ENCODE assay signal across 9 mouse cellular contexts in genomic region chr19:60608766-60609165, GRCm38 (mm10). TPM values are rescaled to one million over a fixed set of nuclear protein-coding genes. Genes with fewer than 3 reads are reported as not detected.
DNase-seq lines count a peak whose midpoint lies in the region; ATAC-seq lines count a peak whose summit lies in the region.
"Had no signal": no experiment of that assay in that cellular context is flagged by ENCODE, and none has a peak within 500 bp of the region (broad histone marks: within the 10 kb centered on the region; RNA-seq: fewer than 3 reads in every experiment).

No protein-coding gene starts in this region.

- H3K36me3 ChIP-seq in liver, embryonic 13.5 days: no peaks in the 10 kb centered on the region
- H3K36me3 ChIP-seq in forebrain, embryonic 14.5 days (ENCODE audit: control insufficient read depth, insufficient read depth, low read length): no peaks in the 10 kb centered on the region
- H3K36me3 ChIP-seq: limb, embryonic 12.5 days had no signal

- no peaks in the 10 kb centered on the region for H3K9me3 ChIP-seq in liver, embryonic 13.5 days (replicated peaks)
- H3K9me3 ChIP-seq in forebrain, embryonic 14.5 days (replicated peaks; ENCODE audit: control insufficient read depth, low read length): no peaks in the 10 kb centered on the region
- H3K9me3 ChIP-seq: limb, embryonic 12.5 days had no signal

- H3K27ac ChIP-seq in liver, embryonic 13.5 days: no peak overlapping the region
- H3K27ac ChIP-seq in forebrain, embryonic 14.5 days (ENCODE audit: low read depth, low read length): no peak overlapping the region
- H3K27ac ChIP-seq: limb, embryonic 12.5 days had no signal

- H3K9ac ChIP-seq in liver, embryonic 13.5 days: no peak overlapping the region
- no peak overlapping the region for H3K9ac ChIP-seq in forebrain, embryonic 14.5 days (ENCODE audit: low read length)
- H3K9ac ChIP-seq: limb, embryonic 12.5 days had no signal

- peak; percentile 21 for DNase-seq in gastrocnemius, postnatal 10 days
- no peak for DNase-seq in gastrocnemius, adult 8-10 months (ENCODE audit: low spot score in 2 of 2)
- peak; percentile 16 for DNase-seq in urinary bladder, postnatal 14 days (ENCODE audit: low spot score)
- no peak for DNase-seq in urinary bladder, postnatal 4 days (ENCODE audit: low spot score in 2 of 2)
- peak; percentile 15 for DNase-seq in embryo, embryonic 10.5 days (ENCODE audit: low spot score)
- DNase-seq in liver, embryonic 13.5 days: peak; percentile 26
- DNase-seq in thymus, postnatal 14 days: peak; percentile 40
- no peak for DNase-seq in forebrain, embryonic 14.5 days (ENCODE audit: low spot score)

- H3K4me3 ChIP-seq in liver, embryonic 13.5 days (replicated peaks): no peak overlapping the region
- no peak overlapping the region for H3K4me3 ChIP-seq in forebrain, embryonic 14.5 days (ENCODE audit: low read depth, low read length)
- H3K4me3 ChIP-seq: limb, embryonic 12.5 days had no signal

- no peaks in the 10 kb centered on the region for H3K4me1 ChIP-seq in liver, embryonic 13.5 days (replicated peaks)
- H3K4me1 ChIP-seq in forebrain, embryonic 14.5 days (ENCODE audit: control insufficient read depth, insufficient read depth, low read length): no peaks in the 10 kb centered on the region; the same call in 1 of the 2 replicates
- H3K4me1 ChIP-seq: limb, embryonic 12.5 days had no signal

- no peaks in the 10 kb centered on the region for H3K27me3 ChIP-seq in liver, embryonic 13.5 days
- no peaks in the 10 kb centered on the region for H3K27me3 ChIP-seq in forebrain, embryonic 14.5 days (replicated peaks; ENCODE audit: control insufficient read depth, insufficient read depth, low read length)
- H3K27me3 ChIP-seq: limb, embryonic 12.5 days had no signal

- 0 out of 2 replicates have a peak, but pooled peaks have one; percentile 31 for ATAC-seq in liver, embryonic 13.5 days (ENCODE audit: low read depth)
- ATAC-seq in forebrain, embryonic 14.5 days: no peak

- WGBS in liver, embryonic 13.5 days (ENCODE audit: insufficient replicate concordance): 19% methylated on average over 5 of the region's 5 CpGs
- WGBS in forebrain, embryonic 14.5 days: 40% methylated on average over 5 of the region's 5 CpGs

- H3K4me2 ChIP-seq in liver, embryonic 13.5 days: no peak overlapping the region
- H3K4me2 ChIP-seq in forebrain, embryonic 14.5 days (ENCODE audit: low read length): no peak overlapping the region
- H3K4me2 ChIP-seq: limb, embryonic 12.5 days had no signal

RNA-seq across cellular contexts. Expression of gene Cacul1, which starts 27.9 kb away (rescaled TPM):
- total RNA-seq in gastrocnemius, postnatal 10 days (2021): 10 to 100 TPM; 26.7 to 28.6 TPM
- total RNA-seq in gastrocnemius, adult 8-10 months (2022): 10 to 100 TPM; 31.3 to 34.7 (median 32.7) TPM
- polyA plus RNA-seq in liver, embryonic 13.5 days (2015; fragmentation: Nextera tagmentation; extraction: Ambion mirVana): 8.9 and 9.6 TPM in 2 replicates
- 17.2 and 20.0 TPM in 2 replicates for polyA plus RNA-seq in forebrain, embryonic 14.5 days (2014; fragmentation: Nextera tagmentation; extraction: Ambion mirVana)

Comparison
In these comparisons a context has a peak if more than half of its experiments do, and no peak if none do; other contexts are left out.
1. DNase-seq: peak in gastrocnemius, postnatal 10 days (single experiment), urinary bladder, postnatal 14 days (single experiment), embryo, embryonic 10.5 days (single experiment), liver, embryonic 13.5 days (single experiment) and thymus, postnatal 14 days (single experiment); none in gastrocnemius, adult 8-10 months (0 of 2), urinary bladder, postnatal 4 days (0 of 2) and forebrain, embryonic 14.5 days (single experiment).